Mouse (Mus musculus) ZHBTc4 (cell line): ENCODE data around the gene Cldn2.

Experiments used
- DNase-seq: peaks from one replicate; pipeline ENCODE4 v3.0.0-alpha.2; 2011; ENCODE audit warnings: low read depth, low spot score

The Cldn2 gene

DNA sequence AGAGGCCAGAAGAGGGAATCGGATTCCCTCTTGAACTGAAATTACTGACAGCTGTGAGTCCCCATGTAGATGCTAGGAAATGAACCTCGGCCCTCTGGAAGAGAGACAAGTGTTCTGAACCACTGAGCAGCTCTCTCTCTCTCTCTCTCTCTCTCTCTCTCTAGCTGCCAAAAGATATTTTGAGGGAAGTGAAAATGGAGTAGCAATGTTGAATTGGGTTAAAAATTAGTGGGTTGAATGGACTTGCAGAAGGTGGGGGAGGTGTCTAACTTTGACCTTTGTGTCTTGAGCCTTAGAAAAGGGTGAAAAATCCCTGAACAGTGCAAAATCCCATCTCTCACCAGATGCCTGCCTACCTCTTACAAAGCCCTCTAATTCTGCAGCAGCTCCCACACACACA lies 6.8 kb downstream of the Cldn2 start:
- DNase-seq: no peak

DNA sequence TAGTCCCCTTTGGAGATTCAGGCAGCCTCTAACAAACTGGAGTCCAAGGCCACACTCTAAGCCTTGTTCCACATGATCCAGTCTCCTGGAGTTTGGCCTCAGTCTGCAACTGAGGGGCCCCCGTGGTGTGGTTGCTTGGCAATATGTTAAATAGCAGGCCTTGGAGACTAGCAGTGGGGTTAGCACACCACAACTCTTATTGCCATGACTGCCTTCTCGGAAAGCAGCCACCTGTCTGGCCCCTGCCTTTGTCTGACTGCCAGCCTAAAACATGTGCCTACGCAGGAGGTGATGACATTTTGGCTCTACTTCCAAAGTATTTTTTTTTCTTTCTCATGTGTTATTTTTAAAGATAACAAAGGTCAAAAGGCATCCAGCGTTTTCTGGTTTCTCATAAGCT lies 7.5 kb downstream of the Cldn2 start:
- no peak for DNase-seq

DNA sequence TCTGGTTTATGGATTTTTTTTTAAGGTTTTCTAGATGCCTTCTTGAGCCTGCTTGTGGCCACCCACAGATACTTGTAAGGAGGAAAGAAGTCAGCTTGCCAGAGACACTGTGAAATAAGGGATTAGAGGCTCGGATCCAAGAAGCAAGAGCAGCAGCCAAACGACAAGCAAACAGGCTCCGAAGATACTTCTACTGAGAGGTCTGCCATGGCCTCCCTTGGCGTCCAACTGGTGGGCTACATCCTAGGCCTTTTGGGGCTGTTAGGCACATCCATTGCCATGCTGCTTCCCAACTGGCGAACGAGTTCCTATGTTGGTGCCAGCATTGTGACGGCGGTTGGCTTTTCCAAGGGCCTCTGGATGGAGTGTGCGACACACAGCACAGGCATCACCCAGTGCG lies 7.9 kb downstream of the Cldn2 start:
- DNase-seq: no peak

DNA sequence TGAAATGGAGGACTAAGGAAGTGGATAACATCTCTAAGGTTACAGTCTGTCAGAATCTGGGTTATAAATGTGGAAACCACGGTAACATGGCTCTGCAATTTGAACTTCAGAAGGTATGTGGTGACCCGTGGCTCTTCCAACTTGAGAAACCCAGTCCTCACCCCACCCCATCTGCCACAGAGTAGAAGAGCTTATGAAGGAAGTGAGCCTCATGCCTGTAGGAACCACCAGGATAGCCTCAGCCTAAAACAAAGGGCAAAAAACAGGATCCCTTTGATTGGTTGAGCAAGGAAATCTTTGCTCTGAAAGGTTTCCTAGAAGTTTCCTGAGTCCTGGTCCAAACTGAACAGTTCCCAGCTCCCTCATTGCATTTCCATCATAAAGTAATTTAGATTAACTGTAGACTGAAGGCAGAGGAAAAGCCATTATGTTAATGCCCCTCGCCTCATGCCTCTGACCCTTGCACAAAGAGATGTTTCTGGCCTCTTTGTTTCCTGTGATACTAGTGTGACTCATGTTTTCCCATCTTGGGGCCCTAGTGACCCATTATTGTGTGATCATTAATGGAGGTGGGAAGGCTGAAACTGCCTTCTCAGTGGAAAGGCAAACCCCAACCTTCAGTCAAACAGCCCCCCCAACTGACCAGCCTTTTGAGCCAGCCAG lies 12.1 kb downstream of the Cldn2 start:
- DNase-seq: peak; percentile 40

DNA sequence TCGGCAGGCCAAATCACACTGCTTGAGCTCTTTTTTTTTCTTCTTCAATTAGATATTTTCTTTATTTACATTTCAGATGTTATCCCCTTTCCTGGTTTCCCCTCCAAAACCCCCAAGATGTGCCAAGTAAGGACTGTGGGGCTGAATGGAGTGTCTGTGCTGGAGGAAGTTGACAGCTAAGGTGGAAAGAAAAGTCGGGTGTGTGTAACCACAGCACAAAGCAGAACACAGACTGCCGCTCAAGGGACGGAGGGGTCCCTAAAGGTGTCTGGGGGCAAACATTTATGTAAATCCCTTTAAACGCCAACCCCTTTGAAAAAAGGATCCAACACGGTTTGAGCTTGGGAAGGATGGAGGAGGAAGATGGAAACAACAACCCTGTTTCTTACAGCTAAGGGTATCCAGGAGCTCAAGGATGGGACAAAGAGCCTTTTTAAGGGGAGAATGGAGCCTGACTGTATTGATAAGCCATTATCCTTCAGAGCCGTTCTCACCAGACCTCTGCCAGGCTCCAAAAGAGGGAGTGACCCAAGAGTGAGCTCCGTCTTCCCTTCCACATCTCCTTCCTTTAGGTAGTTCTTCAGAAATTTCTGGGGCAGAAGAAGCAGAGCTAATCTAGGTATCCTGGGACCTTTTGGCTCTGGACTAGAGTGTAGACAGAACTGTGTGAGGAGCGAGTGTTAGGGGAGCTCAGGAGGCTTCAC lies 12.8 kb downstream of the Cldn2 start:
- DNase-seq: no peak

DNA sequence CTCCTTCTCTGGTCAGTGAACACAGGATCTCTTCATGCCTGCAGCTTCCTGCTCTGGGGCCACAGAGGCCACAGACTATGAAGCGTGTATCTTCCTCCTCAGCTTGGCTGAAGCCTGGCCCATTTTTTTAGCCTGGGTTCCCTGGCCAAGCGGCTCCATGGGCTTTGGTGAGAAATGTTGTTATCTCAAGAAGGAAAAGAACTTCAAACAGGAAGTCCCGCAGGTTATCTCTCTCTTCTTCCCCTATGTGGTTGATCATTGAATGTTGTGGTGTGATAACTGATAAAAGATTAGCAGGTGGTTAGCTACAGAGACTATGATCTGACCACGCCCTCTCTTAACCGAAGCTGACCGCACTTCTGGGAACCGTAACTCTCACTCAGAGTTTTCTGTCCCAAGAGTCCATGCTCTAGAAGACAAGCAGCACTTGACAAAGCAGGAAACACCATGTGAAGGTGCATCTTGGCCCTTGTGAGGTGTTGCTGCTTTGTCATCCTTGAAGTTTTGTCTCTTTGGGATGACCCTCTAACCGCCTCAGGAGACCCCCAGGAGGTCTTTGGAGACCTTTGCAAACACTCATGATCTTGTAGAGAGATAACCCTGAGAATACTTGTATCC lies 13.5 kb downstream of the Cldn2 start:
- DNase-seq: no peak

DNA sequence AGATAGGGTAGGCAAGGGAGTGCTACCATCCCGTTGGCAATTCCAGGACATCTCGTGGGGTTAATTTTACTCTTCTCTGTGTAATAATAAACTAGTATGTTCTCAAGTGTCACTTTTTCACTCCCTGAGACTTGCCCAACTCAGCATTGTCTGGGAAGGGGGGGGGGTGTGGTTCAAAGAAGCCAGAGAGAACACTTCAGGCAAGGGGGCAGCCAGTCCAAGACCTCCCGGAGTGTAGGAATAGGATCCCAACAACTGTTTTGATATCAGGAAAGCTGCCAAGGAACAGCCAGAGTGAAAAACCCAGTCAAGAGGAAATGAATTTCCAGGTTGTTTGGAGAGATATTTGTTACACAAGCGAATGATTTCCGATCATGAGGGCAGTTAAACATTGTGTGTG lies 14.6 kb downstream of the Cldn2 start:
- DNase-seq: no peak

DNA sequence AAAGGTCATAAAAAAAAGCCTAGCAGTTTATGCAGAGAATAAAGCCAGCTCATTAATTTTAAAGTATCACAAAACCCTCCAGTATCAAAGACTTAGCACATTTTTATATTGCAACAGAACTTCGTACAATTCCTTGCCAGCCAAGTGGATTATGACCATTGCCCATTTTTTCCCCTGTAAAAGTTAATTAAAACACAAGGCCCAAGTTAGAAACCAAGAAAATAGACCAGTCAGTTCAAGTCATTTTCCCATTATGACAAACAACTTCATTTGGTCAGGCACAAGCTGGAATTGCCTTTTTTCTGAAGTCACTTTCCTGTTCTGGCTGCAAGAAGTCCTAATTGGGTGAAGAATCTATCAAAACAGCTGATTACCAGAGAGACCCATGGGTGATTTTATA lies 24.8 kb downstream of the Cldn2 start:
- DNase-seq: no peak

DNA sequence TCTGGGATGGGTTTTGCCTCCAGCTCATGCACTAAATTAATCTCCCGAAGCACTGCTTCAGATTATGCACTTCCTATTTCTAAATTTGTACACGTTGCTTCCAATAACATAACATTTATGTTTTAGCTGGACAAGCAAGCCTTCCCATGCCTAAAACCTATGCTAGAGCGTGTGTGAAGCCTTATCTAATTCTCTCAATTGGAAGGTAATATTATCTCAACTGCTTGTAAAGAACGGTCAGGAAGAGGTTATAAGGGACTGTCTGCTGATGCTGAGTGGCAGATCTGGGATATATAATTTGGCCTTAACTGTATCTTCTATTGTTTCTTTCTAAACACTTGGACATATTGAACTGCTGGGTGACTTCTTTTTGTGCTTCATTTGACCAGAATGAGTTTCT lies 26.3 kb downstream of the Cldn2 start:
- DNase-seq: no peak

DNA sequence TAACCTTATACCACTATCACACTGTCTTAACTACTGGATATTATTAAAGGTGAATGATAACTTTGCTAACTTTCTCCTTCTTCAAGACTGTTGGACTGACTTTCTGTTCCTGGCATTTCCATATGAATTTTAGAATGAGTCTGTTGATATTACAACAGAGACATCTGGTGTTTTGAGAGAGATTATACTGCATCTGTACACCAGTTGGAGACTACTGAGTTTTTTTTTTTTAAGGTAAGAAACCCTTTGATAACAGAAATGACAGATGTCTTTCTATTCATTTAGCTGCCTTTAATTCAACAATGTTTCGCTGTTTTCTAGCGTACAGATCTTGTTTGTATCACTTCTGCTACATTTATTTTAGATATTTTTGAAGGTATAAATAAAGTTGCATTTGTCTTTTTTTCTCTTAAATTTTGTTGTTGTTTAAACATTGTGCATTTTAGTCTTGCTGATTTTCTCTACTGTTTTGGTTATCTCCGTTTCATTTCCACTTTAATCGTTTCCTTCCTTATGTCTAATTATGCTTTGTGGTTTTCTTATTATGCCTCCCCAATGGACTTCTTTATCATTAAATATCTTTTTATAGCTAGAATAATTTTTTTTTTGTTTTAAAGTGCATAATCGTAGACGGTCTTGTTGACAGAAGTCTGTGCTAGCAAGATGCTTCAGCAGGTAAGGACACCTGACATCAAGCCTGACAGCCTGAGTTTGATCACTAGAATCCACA lies 27.9 kb downstream of the Cldn2 start:
- DNase-seq: no peak

DNA sequence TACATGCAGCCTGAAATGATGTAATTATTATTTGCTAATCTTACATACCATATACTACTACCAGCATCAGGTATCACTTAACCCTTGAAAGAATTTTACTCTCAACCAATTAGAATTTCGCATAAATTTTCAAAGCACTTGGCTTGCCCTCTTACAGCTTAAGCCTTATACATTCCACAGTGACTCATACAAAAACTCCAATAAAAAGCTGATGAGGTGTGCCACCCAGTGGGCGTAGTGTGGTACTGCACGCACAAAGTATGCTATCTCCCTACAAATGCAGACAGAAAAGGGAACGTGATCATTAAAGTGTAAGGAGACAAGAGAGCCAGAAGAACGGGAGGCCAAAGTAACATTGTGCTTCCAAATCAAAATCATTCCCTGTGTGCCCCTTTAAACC lies 31.8 kb downstream of the Cldn2 start:
- DNase-seq: peak; percentile 60

DNA sequence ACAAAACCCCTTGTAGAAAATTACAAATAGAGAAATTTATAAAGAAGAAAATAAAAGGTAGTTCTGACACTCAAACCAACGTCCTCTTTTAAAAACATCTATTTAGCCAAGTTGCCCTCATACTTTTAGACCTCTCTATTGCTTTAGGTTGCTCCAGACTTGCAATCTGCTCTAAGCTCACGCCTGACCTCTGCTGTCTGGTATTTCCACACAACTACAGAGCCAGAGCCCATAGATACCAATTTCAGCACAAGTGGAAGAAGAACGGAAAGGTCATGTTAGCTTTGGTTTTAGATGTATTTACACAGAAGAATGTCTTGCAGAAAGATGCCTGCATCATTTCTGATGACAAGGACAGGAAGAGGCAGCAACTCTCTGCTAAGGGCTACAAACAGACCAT lies 38.4 kb downstream of the Cldn2 start:
- no peak for DNase-seq

DNA sequence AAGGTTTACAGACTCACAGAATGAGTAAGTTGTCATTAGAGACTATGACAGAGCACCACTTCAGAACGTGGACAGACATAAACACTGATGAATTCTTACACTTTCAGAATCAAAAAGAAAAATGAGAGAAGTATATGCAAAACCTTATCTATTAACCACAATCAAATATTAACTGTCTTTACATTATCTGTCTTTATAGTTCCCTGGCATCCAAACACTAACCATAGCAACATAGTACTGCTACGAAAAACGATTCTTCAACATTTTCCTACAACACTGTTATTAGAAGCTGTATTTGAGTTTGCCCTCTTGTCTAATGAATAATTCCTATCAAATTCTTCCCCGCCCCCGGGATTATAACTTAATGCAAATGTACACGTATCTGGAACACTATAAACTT lies 40.5 kb downstream of the Cldn2 start:
- no peak for DNase-seq

DNA sequence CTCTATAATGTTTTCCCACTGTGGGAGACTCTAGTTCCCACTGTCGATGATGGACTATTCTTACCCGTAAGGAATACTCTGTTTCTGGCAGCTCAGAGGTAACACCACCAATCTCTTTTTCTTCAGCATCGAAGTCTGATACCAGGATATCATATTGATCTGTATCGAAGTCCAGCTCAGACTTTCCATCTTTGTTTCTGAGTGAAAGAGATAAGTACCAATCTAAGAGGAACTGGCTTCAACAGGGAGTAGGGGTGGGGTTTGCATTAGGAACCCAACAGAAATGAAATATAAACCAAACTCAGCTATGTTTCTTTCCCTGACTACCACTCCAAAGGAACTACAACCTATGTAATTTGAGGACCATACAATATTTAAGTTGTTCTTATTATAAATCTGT lies 54.2 kb downstream of the Cldn2 start:
- no peak for DNase-seq

DNA sequence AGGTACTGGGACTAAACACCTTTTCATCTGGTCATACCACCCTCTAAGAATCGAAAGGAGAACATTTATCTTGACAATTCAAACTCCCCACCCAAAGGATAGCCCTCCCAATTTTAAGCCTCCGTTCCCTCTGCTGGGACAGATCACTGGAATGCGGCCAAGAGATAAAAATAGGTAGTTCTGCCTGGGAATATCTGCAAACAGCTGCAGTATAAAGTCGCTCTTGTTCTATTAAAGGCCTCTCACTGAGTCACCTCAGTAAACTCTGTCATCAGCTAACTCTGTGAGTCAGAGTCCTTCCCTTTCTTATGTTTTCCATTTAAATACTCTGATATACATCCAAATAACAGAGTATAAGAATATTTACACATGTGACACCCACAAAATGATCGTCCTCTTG lies 58.8 kb downstream of the Cldn2 start:
- DNase-seq: no peak
